Mouse (Mus musculus) ovary, postnatal 36 days (tissue): ENCODE data around the gene Nanp.

Experiments used
- DNase-seq: peaks from one replicate; pipeline ENCODE4 v3.0.0; 2022; ENCODE audit warnings: low spot score, mixed read lengths

Gene Nanp

DNA sequence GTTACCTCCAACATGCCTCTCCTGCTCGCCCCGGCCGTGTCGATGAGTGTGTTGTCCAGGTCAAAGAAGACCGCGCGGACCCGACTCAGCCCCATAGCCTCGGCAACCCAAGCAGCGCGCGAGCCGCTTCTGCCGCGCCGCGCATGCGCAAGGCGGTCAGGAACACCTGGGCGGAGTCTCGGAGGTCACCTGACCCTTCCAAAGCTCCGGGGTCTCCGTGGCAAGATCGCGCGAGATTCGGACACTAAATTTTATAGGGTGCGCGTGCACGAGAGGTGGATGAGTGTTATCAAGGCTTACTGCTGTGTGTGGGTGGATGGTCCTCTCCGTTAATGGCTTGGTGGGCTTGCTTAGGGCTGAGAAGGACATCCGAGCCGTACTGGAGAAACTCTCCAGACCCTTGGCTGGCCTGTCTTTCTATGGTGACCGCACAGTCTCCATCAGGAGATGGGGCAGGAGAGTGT is at the start of gene Nanp, which contains the start of gene Ninl:
Gene Nanp, minus strand, starts transcription at position 167 of the 464 bp plus-strand sequence.
Gene Ninl, minus strand, starts transcription at position 151 of the 464 bp plus-strand sequence.
- peak; percentile 92 for DNase-seq

DNA sequence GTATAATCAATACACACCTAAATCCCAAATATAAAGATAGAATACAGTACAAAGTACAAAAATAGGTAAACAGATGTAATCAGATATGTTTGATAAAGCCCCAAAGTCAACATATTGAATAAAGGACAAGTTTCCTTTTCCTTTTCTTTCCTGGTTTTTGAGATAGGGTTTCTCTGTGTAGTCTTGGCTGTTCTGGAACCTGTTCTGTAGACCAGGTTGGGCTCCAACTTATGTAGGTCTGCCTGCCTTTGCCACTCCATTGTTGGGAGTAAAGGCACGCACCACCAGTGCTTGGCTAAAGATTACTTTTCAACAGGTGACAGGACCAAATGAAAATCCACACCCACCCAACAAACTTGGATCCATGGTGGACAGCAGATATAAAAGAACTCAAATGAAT is 17.4 kb upstream of the Nanp start:
- DNase-seq, result no peak

DNA sequence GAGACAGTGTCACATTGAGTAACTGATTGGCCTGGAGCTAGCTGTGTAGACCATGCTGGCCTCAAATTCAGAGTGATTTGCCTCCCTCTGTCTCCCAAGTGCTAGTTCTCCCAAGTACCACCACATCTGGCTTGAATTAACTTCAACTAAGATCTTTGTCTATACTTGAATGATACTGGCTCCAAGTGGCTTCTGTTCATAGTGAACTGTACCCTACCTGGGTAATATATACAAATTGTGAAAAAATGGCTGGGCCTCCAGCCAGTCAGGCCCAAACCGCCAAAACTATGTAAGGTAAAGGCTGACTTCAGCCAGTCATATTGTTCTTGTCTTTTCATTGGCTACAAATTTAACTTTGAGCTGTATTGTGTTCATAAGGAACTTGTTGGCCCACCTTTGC is 1.2 kb upstream of the Nanp start:
- no peak for DNase-seq

DNA sequence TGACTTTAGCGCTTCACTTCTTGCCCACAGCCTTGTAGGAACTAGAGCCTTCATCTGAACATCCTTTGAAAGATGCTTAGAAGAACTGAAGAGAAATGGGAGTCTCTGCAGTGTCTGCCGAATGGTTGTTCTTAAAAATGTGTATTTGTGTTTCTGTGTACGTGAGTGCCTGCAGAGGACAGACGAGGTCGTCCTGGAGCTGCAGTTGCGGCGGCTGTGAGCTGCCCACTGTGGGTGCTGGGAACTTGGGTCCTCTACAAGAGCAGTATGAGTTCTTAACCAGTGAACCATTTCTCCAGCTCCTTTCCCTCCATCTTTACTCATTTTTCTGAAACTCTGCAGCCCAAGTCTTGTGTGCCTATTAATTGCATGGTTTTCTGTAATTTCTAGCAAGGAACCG is 528 bp upstream of the Nanp start:
- no peak for DNase-seq

DNA sequence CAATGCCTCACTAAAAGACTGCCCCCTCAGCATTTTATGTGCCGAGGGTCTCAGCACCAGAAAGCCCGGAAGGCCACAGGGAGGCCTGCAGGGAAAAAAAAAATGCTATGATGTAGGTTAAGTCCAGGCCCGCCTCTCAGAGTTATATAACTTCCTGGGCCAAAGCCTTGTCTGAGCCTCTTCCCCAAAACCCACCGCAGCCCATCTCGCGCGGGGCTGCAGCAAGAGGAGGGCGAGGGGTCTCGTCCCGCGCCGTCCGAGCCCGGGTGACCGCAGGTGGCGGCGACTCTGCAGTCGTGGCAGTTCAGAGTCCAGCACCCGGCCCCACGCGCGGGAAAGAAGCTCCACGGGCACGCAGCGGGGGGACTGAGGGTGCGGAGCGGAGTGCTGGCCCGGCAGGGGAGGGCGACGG is 381 bp downstream of the Nanp start:
- DNase-seq, result no peak

DNA sequence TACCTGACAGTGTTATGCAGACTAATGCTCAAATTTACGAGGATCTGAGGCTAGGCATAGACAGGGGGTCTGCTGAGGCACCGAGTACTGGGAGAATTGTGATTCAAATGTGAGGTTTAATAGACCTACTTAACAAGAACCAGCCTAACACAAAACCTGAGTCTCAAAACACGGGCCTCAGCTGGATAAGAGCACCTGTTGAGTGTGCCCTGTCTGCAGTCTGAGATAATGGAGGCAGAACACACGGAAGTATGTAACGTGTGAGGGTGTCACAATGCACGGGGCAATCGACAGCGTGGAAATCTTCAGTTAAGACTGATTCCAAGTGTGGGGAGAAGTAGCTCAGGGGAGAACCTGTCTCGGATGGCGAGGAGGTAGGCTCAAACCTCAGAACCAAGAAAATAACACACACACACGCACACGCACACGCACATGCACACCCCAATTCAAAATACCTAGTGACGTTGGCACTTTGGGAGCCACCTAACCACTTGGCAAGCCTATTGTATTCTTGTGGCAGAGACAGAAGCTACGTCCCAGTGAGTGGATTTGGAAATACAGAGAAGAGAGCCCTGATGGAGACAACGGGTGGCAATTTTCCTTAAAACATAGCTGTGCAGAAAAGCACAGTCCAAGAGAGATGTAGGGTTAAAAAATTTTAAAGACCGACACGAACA is 1.2 kb downstream of the Nanp start:
- DNase-seq, result no peak

DNA sequence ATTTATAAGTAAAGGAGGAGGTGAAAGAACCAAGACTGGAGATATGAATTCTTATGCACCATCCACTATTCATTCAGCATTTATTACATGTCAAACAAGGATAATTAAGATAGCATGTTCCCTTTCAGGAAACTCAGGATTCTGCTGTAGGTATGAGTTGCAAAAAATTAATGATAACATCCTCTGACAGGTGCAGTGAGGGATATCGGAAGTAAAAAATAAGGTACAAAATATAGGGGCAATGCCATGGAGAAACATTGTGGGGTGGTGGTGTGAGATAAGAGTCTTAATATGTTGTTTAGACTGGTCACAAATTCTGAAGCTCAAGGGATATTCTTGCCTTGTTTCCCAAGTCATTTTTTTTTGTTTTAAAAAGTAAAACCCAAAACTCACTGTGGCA is 1.9 kb downstream of the Nanp start:
- no peak for DNase-seq

DNA sequence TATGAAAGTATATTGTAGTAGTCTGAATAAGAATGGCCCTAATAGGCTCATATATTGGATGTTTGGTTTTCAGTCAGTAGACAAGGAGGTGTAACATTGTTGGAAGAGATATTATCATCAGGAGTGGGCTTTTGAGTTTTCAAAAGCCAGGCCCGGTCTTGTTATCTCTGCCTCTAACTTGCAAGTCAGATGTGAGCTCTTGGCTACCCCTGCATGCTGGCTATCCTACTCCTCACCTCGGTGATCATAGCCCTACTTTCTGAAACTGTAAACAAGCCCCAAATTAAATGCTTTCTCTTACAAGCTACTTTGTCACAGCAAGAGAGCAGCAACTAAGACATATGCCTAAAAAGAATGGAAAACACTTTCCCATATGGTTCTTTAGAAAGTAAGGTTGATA is 2.5 kb downstream of the Nanp start:
- no peak for DNase-seq

DNA sequence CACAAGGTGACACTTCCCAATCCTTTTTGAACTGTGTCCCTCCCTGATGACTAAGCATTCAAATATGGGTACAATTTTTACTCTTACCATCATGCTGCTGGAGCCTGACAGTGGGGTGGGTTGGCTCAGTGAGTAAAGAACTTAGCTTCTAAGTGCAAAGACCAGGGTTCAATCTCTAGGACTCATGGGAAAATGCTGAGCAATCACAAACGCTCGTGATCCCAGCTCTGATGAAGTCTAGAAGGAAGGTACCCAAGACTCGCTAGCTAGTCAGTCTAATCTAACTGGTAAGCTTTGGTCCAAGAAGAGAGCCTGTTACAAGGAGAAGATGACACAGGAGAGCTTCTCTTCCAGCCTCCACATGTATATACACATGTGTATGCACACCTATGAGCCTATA is 4.8 kb downstream of the Nanp start:
- no peak for DNase-seq

DNA sequence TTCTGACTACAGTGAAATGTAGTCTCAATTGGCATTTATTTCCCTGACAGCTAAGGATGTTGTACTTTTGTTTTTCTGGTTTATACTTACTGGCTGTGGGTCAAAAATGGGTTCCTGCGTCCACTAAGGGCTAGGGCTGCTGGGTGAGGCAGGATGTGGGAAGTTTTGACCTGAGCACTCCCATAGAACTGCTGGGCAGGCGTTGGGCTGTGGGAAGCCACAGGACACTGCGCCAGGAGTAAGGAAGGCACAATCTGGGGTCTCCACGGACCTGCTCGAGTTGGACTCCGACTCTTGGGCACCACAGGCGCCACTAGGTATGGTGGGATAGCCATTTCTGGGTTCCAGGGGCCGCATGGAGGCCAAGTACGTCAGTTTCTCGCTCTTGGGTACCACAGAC is 18.0 kb downstream of the Nanp start:
- DNase-seq, result no peak

DNA sequence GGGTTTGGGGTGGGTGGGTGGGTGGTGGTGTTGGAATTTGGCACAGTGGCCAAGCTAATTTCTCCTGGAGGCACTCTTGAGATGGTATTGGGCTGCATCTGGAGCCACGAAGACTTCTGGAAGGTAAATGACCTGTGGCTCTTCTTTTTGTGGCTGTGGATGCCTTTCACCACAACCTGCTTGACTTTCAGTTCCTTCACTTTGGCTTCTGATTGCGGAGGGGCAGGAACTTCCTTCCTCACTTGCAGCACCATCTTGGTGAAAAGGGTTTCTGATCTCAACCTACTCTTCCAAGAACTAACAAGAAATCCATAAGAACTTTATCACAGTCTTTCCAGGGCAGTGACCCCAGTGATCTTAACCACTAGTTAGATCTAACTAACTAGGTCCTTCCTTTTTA is 23.9 kb downstream of the Nanp start:
- DNase-seq, result no peak

DNA sequence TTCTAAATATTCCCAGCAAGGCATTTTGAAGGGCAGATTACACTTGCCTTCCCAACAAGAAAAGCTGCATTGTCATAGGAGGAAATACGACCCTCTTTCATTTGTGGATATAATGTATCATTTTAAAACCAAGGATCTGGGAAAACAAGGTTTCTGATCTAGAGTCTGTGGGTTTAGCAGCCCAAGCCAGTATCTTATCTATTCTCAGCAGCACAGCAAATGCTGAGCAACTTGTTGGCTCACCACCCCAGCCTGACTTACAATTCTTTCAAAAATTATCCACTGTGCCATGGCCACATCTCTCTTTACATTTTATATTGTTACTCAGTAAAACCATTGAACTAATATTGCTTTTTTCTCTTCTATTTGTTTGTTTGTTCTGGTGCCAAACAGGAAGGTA is 27.9 kb downstream of the Nanp start:
- no peak for DNase-seq

DNA sequence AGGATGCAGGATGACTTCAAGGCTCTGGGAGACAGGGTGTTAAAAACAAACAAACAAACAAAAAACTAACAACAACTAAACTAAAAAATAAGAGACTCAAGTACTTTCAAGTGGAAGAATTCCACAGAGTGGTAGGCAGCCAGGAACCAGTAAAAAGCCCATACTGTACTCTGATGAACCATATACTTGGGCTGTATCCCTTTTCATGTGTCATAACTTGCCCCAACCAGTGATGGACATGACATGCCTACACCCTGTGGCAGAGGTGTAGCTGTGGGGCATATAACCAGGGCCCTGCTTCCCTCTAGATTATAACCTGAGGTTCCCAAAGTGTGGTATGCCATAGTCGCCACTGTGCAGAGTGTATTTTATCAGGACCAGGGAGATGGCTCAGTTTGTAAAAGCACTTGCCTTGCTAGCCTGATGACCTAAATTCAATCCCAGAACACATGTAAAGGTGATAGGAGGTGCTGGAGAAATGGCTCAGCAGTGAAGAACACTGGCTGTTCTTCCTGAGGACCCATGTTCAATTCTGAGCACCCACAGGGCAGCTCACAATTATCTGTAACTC is 29.6 kb downstream of the Nanp start:
- DNase-seq, result no peak

DNA sequence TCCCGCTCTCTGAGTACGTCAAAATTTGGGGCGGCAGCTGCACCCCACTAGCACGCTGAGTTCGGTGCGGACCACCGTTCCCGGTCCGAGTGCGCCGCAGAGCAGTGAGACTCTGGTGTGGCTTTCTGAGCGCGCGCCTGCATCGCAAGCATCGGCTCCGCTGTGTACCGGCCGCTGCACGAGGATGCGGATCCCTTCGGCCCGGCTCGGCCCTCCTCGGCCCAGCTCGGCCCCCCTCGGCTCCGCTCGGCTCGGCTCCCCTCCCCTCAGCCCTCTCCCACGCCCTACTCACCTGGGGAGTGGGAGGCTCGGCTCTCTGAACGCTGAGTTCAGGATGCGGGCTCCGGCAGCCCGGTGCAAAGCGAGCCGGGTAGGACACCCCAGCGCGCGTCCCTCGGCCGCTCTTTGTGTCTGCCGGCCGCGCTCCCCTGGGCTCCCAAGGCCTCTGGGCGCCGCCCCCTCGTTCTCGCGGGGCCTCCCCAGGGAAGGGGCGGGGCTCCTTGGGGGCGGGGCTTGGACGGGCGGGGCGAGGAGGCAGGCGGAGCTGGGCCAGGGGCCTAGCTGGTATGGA is 30.2 kb downstream of the Nanp start:
- DNase-seq, result peak; percentile 83

DNA sequence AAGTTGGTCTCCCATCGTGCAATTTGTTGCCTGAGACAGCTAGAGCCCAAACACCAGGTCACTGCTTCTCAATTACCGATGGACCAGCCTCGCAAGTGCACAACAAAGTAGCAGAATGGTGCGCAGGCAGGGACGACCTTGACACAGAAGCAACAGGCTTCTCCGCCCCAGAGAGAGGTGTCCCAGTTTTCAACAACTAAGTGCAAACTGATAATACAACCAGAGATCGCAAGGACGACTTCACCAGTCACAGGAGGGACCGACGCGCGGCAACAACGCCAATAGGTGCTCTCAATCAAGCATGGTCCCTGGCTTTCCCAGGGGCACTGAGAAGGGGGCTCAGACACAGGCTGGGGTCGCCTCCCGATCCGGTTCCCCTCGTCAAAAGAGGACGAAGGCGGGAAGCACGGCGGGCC is 30.7 kb downstream of the Nanp start:
- DNase-seq, result peak; percentile 31

DNA sequence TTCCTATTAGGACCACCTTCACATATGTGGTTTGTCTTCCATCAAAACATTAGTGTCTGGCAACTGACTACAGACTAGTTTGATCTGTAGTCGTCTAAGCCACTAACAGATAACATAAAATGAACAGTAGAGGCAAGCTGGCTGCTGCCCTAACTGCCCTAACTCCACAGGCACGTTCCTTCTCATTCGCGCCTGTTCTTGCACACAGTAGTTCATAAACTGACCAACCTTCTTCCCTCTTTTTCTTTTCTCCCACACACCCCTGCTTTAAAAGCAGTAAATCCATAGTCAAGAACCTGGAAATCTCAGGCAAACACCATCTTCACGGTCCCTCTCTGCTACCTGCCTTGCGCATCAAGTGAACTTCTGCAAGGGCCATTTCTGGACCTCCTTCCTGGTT is 31.2 kb downstream of the Nanp start:
- DNase-seq, result no peak

DNA sequence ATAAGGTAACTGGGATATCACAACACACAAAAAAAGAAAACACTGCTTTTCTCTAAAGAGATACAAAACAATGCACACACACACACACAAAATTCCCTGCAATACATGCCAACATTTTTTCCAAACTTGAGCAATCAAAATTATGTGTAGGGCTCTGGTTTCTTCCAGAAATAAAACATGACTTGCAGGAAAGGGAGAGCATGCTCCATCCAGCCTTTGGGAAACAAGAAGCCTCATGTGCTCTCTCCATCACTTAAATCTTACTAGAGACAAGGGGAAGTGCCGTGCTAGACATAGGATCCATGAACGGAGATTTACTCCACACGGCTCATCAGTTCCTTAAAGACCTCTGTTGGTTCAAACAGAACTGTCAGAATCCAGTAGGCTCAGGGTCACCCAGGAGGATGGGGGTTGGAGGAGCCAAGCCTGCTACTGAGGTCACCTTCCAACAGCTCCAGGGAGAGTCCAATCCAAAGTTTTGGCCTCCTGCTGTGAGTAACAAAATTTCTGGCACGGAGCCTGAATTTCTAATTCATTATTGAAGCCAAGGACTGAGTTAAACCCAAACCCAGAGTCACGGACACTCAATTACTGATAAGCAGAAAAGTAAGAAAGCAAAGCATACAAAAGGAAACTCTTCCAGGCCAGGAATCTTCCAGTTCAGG is 32.8 kb downstream of the Nanp start:
- DNase-seq, result no peak

DNA sequence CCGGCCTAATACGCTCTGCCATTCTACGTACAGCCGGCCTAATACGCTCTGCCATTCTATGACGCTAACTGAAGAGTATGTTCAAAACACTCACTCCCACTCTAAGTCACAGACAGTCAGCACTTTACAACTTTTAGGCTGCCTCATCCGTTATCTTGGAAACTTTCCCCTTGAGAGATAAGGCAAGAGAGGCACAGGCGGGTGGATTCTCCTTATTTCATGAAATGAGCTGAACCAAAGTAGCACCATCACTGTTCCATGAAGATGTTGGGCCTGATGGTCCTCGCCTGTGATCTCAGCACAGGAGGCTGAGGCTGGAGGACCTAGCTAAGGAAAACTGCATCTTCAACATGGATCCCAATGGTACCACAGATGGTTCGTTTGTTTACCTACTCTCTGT is 34.8 kb downstream of the Nanp start:
- DNase-seq, result no peak

DNA sequence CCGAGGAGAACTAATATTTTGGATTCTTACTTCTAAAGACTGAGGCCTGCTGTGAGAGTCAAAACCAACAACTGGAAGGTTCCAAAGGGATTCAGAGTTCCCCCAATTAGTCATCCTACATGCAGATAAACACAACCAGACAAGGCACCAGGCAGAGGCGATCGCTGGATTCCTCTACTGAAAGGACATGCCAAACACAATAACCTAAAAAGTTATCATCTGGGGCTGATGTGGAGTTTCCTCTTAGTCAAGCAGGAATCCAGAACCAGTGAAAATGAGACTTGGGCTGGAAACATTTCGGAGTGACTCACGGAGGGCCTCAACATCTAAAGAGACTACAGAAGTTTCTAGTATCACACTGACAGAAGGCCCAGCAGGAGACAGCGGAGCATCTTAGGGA is 35.4 kb downstream of the Nanp start:
- DNase-seq, result no peak

DNA sequence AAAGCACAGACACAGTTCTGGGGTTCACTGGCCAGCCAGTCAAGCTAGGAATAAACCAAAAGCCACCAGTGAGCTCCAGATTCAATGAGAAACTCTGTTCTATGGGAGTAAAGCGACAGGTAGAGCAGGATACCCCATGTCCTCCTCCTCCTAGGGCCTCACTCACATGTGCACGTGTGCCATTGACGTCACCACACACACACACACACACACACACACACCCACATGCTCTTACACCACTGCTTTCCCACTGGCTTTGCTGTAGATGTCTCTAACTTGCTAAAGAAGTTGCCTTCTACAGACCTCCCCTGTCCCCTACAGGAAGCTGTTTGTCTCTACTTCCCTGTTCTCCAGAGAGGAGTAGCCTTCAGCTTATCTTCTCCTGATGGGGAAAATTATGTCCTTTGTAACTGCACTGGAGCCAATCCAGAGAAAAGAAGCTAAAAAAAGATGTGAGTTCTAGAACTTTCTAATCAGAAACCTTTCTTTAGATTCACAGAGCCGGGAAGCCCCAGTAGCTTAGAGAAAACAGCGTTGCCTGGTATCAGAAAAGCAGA is 37.5 kb downstream of the Nanp start:
- no peak for DNase-seq

DNA sequence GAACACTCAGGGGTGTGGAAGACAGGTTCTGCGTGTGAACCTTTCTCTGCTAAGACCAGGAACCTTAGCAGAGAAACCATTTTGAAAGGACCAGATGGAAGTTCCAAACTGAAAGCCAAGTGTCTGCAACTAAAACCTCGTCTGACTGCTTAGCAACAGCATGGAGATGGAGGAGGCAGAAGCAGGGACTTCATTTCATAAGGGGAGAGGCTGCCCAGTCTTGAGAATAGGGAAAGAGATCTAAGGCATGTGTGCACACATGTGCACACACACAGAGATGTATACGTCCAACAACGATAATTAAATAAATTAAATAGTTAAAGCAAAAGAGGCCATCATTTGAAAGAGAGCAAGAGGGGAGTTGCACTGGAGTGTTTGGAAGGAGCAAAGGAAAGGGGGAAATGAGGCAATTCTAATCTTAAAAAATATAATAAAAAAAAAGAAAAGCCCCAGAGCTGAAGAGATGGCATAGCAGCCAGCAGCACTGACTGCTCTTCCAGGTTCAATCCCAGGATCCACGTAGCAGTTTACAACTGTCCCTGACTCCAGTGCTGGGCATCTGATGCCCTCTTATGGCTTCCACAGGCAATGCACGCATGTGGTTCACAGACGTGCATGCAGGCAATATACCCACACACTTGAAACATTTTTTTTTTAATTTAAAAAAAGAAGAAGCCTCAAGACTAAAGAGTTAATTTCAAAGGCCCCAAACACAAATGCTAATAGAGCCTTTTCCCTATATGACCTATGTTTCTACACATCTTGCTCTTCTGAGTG is 38.6 kb downstream of the Nanp start:
- DNase-seq, result peak; percentile 60

DNA sequence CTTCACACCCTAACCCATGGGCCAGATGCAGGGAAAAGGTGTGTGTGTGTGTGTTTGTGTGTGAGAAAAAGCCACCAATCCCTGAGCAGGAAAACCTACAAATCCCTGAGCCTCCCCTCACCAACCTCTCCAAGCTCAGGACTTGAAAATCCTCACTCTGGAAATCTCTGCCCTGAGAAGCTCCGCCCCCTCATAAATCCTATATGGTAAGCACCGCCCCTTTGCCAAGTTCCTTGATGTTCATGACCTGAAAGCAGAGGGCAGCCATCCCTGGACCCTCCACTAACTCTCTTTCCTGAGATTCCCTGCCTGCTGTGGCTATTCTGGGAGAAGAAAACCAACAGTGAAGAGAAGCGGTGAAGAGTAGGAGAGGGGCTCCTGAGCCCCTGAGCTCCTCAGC is 40.2 kb downstream of the Nanp start:
- DNase-seq, result no peak
